Mouse (Mus musculus) layer of hippocampus, postnatal 25 days (tissue): ENCODE measurements around the gene Cdh11. TPM values are rescaled to one million over a fixed set of nuclear protein-coding genes. Genes with fewer than 3 reads are reported as not detected.

Experiments used
- DNase-seq, 2 experiments: peaks; one replicate each; pipeline ENCODE4 v3.0.0; 2022; ENCODE audit warnings: mixed read lengths in 2 of 2, low spot score in 1 of 2; ENCODE audit errors: extremely low spot score in 1 of 2
- total RNA-seq, 2 experiments: library from RNA; stranded (reverse); gene quantifications; 2 replicates each; pipeline ENCODE4 v1.2.3; 2021

Gene Cdh11
- total RNA-seq = 10 to 100 TPM; 80.6 to 89.3 TPM

DNA sequence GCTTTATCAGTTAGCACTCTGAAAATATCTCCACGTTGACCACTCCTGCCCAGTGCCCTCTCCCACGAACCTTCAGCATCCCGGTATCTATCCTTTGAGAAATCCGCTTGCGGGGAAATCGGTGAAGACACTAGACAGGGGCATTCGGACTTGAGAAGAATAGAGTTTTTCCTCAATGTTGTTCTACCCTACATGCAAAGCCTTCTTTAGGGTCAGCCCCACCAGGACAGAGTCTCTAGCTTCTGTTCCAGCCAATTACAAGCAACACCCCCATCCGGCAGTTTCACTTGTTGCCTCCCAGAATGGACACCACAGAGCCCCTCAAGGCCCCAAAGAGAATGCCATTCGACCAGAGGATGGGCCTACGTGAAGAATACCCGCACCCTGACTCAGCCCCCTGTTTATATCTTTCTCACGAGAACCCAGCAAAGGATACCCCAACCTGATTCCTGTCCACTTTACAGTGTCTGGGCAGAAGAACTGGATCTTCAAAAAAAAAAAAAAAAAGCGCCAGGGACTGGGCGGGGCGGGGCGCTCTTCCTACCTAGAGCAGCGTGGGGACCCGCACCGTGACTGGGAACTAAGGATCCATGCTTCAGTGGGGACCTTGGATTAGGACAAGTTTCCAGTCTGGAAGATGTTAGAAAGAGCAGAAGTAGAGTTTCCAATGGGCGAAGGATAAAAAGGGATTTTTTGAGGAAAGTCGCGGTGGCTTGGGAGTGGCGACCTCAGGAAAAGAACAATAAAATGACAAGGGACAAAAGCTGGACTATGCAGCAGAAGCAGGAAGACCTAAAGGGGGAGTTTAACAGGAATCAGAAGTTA is at the start of gene Cdh11:
TSS of gene Cdh11 (minus strand) at position 51 of the 825 bp plus-strand sequence.
- DNase-seq = no peak

DNA sequence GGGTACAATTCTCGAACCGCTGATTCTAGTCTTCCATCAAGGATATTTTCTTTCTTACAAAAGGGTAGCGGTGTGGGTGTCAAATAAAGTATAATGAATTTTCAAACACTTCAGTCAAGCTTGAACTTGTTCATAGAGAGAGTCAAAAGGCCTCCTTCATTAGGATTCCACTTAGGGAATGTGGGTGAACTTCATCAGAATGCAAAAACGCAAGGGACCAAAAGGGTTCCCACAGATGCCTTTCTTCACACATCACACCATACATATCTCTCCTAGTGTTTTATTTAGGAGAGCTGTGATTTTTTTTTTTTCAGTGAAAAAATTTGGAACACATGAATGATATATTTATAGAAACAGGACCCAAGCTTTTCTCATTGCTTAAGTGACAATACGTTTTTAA is 28.5 kb upstream of the Cdh11 start:
- DNase-seq = no peak

DNA sequence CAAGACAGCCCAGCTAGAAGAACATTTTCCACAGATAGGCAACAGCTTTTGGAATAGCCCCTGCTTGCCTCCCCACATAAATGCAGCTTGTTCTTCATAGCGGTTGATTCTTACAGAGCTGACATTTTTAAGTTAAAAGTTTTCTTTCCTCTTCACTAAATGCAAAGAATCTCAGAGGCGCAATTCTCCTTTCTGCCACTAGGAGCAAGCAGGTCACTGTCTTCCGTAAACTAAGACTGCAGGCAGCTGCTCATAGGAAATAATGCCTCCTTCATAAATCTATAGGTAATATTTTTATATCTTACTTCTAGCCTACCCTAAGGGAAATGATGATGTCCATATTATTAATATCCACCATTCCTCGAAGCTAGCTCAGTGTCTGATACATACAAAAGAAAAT is 4.9 kb upstream of the Cdh11 start:
- DNase-seq = peak in 1 of 2 experiments; percentile 38

DNA sequence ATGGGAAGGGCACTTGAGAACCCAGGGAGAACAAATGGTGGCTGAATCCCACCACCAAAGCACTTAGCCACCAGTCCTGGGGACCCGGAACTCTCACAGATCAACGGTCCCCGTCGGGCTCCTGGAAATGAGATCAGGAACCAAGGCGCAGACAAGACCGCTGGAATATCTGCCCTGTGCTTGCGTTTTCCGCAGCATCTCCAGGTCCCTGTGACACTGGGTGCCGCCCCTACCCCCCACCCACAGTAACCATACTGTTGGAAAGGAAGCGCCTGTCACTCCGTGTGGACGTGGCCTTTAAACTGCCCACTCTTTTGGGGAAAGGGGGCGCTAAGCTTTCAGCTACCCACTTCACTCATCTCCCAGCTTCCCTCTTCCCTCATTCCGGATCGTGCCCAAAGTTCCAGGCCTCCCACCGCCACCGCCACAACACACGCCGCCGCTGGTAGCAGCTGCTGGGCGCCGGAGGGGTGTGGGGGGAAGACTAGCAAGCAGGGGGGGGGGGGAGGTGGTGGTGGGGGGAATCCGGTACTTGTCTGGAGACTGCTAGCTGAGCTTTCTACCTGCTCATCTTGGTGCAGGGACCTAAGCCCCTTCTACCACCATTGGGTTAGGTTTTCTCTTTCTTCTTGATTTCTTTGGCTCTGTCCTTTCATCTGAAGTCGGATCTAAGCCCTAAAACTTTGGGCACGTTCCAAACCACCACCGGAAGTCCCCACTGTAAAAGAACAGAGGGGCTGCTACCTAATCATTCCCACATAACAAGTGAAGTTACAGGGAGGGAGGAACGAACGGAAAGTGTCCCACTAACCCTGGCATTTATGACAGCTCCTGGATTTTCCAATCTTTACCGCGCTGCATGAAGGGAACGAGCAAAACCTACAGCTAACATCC is 1.3 kb upstream of the Cdh11 start:
- no peak for DNase-seq

DNA sequence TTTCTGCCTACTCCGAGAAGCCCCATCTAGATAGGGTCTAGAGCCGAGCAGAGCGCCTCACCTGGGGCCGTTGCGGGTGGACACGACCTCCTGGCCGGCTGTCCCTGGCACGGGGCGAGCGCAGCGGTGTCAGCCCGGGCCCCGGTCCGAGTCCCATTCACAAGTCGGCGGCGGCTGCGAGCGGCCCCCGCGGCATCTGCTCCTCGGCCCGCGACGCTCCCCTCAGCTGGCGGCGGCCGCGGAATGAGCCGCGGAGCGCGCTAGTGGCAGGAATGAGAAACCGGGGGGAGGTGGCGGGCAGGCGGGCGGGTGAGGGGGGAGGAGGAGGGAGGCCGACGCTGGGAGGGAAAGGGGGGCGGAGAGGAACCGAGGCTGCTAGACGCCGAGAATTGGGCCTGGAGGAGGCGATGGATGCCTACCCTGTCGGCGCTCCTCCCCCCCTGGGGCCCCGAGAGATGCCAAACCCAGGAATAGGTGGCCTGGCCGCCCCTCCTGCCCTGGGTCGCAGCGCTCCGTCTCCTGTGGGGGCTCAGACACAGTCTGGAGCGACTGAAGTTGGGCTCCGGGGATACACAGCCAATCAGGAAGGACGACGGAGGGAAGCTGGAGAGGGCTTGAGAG is 497 bp downstream of the Cdh11 start:
- peak; percentile 52 to 74 for DNase-seq

DNA sequence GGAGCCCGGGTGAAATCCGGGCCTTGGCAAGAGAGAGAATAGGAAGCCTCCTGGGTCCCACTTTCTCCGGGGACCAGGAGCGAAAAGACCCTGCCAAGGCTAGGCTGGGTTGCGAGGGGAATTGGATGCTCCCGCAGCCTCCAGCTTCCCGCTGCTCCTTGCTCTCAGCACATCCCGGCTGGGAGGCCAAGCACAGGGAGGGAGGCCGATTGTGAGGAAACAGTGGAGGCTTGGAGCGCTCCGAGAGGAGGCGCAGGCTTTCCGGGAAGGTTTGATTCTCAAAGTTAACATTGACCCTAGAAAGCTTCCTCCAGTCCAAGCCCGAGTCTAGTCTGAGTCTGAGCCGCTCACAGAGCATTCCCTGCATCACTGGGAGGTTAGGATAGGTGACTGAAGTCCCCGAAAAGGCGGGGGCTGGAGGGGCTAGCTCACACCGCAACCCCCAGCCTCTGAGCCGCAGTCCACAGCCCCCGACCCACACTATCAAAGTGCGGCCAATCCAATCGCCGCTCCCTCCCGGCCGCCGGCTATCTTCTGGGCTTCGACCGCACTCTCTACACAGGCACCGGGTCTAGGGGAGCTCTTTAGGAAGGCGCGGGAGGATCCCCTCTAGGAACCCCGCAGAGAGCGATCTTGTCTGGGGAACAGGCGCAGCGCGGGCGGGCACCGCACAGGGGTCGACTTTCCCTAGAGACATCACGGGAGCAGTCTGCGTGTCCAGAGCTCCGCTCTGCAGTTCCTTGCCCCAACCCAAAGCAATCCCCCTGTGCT is 1.4 kb downstream of the Cdh11 start:
- DNase-seq = peak; percentile 36 to 54

DNA sequence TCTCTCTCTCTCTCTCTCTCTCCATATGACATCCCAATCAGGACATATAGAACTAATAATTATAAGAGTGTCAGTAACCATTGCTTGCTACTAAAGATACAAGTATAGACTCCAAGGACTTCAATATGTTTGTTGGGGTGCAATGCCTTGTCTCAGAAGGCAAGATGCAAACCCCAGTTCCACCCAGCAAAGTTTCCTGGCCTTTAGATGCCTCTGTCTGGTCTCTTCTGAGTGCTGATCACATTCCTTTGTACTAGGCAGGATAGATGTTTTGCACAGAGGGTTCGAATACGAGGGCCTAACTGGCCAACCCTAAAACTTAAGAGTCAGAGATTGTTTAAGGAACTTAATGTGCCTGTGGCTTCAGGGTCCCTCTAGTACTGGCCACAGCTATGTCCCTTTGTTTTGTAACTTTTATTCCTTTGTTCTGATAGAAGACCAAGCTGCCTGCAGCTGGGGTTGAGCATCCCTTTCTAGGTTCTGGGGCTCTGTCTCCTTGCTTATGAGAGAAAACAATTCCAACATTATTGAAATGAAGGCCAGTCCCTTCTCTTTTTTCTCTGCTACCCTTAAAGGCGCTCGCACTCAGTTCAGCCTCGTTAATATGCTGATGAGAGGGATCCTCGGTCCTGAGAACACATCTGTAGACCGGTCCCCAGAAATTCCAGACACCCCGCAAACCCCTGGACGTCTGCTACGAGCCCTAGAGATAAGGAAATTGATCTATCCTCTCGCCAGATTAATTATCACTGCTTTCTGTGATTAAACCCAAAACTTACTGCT is 2.5 kb downstream of the Cdh11 start:
- DNase-seq = no peak

DNA sequence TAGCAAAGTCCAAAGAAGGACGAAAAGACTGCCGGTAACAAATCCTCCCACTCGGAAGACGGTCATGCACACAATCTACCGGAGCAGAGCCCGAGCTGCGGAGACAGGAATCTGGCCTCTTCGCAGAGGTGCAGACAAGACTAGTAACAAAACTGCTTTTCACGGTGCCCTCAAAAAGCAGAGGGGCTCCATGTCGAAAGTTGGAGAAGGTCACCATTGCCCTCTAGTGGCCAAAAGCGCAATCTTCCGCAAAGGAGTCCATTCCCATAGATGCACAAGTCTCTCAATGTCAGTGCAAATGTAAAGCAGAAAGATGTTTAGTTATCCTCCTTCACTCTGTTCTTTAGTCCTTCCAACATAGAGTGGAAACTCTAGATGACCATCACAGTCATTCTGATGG is 4.5 kb downstream of the Cdh11 start:
- peak; percentile 65 to 86 for DNase-seq

DNA sequence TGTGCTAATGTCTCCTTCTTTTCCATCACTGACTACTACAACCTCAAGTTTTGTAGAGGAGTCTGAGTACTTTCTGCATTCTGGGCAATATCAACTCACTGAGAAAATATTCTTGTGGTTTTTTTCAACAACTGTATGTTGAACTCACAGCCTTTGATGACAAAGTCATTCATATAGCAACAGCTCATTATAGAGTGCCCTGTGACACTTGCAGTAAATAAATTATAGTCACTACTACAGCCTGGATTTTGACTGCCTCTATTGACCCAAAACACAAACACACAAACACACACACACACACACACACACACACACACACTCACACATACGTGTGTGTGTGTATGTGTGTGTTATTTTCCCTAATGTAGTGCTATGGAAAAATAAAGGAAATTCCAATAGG is 10.8 kb downstream of the Cdh11 start:
- DNase-seq = no peak

DNA sequence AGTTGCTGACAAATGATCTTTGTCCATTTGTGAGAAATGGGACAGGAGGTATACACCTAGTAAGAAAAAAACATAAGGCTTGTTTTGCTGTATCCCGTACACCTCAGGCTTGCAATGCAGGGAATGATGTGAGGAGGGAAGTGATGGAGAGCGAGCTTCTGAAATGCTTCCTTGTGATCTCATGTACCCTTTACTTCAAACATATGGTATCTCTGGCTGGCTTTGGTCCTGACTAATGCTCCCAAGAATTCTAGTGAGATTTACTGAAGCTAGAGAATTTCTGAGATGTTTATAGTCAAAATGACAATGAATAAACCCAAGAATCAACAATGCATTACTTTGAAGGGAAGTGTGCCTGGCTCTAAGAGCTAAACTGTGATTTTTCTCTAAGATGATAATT is 14.0 kb downstream of the Cdh11 start:
- no peak for DNase-seq

DNA sequence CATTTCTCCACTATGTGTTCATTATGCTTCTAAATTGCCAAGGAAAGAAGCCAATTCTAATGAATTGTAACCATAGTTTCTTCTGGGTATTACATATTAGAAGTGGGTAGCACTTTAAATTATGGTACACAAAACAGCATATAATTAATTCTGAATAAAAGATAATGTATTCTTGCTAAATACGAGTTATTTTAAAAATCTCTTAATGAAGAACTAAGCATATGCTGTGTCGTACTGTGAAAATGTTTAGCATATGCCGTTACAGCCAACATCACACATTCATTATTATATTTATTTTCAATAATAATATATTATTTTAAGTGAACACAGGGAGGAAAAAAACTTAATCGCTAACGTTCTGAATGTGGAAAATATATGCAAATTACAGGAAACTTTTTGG is 31.6 kb downstream of the Cdh11 start:
- DNase-seq = no peak

DNA sequence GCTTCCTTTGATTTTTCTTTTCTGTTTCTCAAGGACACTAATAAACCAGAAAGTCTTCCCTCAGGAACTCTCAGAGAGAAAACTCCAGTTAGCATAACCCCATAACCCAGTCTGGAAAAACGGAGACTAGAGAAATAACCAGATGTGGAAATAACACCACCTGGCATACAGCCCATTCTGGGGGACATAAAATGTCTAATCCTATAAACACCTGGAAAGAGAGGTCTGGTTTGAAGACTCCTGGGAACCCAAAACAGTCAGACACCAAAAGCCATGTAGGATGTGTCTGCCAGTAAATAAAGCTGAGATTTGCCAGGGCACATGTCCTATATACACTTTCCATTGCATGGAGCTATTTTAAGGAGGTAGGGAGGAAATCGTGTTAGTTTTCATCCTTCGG is 42.5 kb downstream of the Cdh11 start:
- no peak for DNase-seq

DNA sequence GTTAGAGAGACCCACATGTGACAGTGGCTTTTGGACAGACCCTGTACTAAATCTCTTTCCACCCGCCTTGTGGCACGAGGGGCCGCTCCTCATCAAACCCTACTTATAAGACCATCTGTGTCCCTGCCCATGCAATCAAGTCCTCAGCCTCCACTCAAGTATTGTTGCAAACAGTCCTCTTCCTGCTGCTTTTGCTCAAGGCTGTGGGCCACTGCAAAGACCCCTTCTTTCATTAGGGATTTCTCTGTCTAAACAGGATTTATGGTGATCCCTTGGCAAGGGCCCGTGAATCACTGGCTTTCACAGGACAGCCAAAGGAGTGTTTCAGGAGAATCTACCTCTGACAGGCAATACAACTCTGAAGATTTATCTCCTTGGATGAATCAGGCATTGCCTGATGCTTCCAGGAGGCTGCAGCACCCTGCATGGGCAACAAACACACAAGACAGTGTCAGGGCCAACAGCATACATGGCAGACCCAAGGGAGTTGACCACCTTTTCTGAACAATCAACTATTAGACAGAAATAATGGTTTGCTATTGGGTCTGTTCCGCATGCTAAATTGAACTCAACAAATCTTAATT is 43.3 kb downstream of the Cdh11 start:
- DNase-seq = no peak

DNA sequence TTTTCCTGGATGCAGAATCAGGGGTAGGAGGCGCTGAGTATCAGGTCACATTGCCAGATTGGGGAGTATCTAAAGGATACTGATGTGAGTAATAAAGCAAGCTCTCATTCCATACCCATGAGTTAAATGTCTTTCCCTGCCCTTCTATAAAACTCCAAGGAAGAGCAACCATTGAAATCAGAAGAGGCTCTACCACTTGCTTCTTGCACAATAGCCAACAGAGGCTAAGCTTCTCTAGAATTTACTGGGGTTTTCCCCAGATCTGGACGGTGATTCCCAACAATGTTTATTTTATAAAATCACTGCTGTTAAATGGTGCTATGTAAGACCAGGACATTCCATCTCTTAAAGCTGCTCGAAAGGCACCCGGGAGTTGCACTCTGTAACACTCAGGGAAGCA is 44.5 kb downstream of the Cdh11 start:
- DNase-seq = no peak

DNA sequence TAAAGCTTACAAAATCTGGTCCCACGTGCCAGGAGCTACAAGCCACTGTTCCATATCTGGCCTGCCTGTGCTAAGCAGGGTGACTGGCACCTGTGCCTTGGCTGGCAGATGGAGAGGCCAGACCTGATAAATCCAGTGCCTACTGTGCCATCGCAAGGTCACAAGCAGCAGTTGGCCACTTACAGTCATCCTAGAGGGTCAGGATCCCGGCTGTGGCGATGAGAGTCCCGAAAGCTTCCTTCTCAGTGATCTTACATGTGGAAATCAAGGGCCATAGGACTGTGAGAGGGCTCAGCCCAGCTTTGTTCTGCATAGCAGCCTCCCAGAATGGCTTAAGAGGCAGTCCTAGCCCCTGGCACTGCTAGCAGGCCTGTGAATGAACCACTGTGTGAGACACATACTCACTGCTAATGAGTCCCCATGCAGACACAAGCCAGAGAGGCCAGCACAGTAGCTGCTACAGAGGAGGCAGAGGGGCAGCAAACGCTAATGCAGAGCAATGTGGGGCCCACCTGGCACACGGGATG is 46.4 kb downstream of the Cdh11 start:
- DNase-seq = peak; percentile 38 to 40

DNA sequence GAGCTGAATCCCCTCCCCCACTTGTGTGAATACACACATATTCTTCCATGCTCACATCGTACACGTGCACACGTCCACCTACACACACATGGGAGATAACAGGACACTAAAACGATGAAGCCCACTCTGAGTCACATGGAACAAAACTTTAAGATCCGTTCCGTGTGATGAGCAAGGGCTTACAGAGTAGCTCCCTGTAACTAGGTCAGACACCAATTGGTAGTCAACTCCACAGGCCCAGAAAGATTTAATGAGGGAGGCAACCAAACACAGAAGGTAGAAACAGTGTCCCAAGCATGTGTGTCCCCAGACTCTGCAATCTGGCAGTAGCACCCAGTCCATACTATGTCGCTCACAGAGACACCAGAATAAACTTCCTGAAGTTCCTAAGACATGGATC is 47.0 kb downstream of the Cdh11 start:
- no peak for DNase-seq

DNA sequence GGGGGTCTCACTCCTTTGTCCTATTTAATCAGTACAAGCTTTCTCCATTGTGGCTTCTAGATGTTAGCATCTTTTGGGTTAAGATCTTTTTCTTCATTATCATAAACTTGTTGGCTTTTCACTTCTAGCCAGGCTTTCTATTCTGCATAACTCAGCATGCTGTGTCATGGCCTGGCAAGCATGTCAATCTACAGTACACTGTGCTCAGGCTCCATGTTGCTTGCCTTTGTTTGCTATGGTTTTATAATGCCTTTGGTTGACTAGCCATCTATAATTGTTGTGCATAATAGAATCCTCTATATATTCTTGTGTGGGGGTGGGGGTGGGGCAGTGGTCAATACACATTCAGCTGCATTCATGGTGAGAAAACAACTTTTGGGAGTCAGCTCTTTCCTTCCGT is 51.0 kb downstream of the Cdh11 start:
- no peak for DNase-seq

DNA sequence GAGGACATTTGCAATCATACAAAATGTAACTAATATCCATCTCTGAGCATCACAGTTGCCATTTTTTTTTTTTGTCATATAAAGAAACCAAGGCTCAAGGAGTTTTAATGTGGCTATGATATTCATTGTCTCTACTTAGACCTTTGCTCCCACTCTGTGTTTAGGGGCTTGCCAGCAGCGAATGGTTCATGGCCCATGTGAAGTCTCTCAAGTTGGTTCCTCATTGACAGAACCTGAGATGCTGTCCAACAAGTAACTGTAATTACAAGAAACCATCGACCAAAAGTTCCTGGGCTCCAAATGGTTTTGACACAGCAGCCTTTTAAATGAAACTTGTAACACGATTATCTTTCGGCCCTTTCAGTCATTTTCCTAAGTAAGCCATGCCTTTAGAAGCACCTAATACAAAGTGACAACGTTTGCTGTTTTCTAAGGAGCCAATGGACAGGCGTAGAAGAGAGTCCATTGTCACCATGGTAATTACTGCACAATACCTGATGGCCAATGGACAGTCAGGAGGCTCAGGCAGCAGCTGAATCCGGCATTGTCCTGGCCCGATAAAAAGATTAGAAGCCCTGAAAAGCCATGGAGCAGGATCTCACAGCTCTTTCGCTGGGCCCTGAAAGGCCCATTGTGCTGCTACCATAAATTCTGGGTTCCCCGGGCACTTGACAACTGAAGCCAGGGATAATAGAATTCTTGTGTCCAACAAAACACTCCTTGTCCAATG is 59.1 kb downstream of the Cdh11 start:
- DNase-seq = no peak
